Mouse (Mus musculus) left cerebral cortex, adult 8-10 months (tissue): Measurements from ENCODE around the gene Trappc6a. TPM values are rescaled to one million over a fixed set of nuclear protein-coding genes. Genes with fewer than 3 reads are reported as not detected.

ENCODE experiments used
- DNase-seq, 2 experiments: peaks; one replicate each; pipeline ENCODE4 v3.0.0; 2022; ENCODE audit warnings: low spot score in 2 of 2
- total RNA-seq, 4 experiments: library from RNA; stranded (reverse); gene quantifications; 2 replicates each; pipeline ENCODE4 v1.2.4; 2022

Gene Trappc6a
- total RNA-seq, 4 experiments from 2014 or later = 19.0 to 25.5 (median 23.5) TPM

DNA sequence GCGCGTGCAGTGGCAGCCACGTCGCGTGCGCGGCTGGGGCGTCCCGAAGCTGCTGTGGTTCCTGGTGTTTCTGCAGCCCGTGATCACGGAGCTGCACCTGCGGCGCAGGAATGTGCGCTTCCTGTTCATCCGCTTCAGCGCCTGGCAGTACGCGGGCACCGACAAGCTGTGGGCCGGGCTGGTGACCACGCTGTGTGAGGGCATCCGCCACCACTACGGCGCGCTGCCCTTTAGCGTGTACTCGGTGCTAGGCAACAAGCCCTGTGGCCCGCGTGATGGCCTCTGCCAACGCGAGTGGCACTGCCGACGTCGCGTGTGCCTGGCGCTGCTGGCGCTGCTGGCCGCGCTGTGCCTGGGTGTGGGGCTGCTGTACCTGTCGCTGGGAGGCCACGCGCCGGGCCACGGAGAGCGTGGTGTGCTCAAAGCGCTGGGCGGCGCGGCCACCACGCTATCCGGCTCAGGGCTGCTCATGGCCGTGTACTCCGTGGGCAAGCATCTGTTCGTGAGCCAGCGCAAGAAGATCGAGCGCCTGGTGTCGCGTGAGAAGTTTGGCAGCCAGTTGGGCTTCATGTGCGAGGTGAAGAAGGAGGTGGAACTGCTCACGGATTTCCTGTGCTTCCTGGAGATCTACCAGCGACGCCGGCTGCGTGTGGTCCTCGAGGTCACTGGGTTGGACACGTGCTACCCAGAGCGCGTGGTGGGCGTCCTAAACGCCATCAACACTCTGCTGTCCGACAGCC lies 15.0 kb downstream of the Trappc6a start:
- peak in 1 of 2 experiments; percentile 16 for DNase-seq

DNA sequence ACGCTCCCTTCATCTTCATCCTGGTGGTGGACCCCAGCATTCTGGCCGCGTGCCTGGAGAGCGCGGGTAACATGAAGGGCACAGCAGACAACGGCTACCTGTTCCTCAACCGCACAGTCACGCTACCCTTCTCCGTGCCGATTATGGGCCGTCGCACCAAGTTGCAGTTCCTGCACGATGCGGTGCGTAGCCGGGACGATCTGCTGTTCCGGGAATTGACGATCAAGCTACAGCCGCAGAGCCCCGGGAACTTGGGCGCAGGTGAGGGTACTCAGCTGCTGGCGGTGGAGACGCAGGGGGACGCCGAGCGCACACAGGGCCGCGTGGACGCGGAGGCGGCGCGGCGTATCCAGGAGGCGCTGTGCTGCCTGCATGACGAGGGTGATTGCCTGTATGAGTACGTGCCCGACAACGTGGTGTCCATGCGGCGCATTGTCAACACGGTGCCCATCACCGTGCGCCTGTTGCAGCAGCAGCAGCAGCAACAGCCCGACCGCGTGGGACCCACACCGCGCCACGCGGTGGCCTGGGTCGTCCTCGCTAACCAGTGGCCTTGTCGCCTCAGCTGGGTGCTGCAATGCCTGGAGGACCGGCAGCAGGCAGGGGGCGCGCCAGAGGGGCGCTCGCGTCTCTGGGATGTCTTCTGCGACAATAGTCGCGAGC lies 15.7 kb downstream of the Trappc6a start:
- DNase-seq = peak in 1 of 2 experiments; percentile 46

DNA sequence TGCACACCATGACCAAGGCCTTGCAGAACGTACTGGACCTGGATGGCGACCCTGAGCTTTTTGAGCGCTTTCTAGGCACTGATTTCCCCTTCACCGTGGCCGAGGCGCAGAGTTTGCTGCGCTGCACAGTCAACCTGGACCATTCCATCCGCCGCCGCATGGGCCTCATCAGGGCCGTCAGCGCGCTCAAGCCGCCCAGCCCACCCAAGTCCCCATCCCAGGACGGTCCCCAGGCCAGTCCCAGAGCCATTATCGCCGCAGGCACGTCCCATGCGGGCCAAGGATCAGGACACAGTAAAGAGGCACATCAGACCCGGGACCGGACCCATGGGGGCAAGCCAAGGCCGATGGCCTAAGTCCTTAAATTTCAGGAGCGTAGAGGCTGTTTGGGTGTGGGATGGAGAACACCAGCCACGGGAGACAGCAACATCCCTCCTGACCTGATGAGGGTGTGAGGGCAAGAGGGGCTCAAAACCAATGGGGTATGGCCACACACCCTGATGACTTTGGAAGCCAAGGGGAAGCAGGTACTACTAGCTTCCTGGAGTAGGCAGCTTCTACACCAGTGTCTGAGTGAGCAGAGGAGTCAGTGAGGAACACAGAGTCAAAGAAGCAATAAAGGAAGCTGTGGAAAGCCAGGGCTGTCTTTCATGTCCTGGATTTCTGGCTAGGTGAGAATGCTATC lies 16.4 kb downstream of the Trappc6a start:
- no peak for DNase-seq

DNA sequence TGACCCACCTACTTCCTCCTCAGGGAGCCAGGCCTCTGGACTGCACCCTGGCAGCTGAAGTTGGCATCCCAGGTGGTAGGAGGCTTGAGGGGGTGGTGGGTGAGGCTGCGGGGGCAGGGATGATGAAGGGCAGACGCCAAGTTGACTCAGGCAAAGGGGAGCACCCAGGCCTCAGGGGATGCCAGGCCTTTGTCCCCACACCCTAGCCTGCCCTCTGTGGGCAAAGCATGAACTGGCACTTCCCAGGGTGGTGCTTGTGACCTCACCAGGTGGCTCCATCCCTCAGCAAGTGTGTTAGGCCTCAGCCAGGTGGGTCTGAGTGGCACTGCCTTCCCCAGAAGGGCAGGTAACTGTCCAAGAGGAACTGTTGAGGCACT lies 16.9 kb downstream of the Trappc6a start:
- no peak for DNase-seq

DNA sequence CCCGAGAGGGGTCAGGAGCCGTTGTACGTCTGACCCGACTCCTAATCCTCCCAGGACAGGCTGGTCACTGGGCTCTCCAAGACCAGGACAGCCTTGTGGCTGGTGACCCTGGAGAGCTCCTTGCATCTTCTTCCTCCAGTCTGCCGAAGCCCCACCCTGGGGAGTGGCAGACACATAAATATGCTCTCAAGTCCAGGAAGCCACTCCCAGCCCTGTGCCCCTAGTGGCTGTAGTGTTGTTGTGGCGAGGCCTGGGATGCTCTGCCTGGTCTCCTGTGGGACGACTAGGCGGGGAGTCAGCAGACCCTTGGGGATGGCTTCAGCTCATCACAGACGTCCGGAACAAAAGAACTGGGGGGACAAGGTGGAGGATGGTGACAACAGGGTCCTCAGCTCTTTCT lies 22.9 kb downstream of the Trappc6a start:
- DNase-seq = no peak

DNA sequence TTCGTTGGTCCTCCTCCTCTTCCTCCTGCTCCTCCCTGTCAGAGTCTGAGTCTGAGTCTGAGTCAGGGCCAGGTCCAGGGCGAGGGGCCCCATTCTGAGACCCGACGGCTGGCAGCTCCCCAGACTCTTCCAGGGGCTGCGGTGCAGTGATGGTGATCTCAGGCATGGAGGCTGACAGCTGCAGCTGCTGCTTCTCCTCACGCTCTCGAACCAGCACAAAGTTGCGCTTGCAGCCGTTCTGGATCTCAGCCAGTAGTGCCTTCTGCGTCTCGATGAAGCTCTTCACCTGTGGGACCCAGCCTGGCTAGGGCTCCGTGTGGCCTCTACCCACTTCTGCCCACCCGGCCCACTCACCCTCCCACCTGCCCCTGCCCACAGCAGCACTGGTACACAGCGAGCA lies 24.0 kb downstream of the Trappc6a start:
- no peak for DNase-seq

DNA sequence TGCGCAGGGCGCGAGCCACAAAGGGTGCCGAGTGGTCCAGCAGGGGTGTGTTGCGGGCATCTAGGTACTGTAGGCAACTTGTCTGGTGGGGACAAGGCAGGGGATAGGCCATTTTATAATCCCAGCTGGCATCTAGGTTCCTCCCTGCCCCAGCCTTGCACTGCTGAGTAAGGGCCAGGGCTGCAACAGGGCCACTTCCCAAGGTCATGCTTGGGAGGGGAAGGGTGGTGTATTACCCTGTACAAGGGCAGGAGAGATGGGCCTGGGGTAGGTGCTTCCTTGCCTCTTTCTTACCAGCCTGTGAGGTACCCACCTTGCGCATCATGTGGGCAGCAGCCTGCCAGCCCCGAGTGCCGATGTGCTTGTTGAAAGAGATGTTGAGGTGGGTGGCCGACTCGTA lies 26.5 kb downstream of the Trappc6a start:
- no peak for DNase-seq

DNA sequence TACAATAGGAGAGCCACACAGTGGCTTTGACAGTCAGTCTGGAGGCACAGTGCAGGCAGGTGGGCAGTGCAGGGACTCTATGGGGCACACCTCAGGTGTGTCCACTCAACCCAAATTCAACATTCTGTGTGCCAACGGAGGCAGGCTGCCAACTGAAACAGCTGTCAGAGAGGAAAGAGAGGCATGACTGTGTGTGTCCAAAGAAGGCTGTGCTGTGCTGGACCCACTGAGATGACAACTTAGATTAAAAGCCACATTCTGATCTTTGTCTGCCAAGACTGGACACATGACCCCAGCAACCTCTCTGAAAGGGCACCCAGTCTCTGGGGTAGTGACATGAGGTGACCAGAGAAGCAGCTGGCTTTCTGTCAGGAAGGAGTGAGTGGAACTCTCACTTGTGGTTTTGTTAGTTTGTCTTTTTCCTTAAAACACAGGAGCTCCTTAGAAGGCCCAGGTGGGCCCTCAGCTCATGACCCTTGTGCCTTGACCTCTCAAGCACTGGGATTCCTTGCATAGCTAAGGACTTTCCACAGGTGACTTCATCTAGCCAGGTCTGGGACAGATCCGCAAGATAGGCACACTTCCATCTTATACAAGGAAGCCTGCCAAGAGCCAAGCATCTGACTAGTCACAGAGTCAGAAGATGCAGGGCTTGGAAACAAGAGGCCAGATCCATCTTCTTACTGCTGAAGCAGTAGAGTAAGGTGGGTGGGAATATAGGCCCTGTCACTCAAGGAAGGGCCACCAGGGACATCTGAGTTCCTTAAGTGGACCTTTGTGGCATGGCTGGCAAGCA lies 32.8 kb downstream of the Trappc6a start:
- DNase-seq = no peak

DNA sequence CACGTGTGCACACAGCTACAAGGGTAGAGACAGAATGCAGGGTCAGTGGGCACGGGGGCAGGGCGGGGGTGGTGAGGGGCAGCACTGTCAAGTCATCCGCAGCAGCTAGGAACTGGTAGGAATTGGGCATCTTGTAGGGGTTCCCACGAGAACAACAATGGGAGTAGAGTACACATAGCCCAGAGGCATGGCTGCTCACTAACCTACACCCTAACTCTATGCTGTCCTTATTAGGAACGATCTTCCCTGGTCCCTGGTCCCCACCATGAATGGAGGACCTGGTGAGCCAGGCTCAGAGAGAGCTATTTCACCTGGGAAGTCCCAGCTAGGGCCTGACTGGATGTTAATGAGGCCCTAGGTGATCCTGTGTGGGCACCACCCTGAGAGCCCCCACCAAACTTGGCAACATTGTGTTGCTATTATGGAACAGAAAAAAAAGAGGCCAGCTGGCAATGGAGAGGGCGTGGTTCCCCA lies 33.5 kb downstream of the Trappc6a start:
- no peak for DNase-seq

DNA sequence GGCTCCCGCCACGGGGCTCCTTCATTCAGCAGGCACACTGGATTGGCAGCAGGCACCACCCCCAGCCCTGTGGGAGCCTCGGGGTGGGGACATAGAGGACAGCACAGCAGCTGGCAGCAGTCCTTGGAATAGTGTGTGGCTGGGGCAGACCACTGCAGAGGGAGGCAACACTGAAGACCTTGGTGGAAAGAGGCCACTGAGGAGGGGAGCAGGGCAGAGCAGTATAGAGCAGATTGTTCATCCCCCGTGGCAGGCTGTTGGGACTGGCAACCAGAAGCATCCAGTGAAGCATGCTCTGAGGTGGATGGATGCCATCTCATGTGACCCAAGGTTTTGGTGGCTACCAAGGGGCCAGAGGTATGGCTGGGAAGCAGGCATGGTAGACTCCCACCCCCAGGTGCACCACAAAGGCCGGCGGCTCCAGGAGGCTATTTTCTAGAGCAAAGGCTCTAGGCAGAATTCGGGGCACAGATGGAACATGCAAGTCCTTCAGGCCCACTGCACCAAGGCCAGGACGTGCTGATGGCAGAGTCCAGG lies 34.0 kb downstream of the Trappc6a start:
- DNase-seq = no peak

DNA sequence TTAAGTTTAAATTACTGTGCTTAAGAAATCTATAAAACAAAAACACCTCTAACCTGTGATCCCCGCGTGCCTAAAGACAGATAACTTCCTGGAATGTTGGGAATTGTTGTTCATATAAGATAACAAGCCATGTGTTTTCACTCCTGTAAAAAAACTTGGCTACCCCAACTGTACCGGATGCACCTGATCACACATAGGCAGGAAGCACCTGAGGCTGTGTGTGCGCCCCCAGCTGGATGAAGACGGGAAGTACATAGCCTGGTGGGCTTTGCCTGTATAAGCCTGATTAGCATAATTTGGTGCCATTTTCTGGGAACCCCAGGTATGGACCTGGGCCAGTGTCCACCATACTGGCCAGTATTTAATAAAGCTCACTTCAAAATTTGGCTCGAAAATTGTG lies 35.4 kb downstream of the Trappc6a start:
- DNase-seq = no peak

DNA sequence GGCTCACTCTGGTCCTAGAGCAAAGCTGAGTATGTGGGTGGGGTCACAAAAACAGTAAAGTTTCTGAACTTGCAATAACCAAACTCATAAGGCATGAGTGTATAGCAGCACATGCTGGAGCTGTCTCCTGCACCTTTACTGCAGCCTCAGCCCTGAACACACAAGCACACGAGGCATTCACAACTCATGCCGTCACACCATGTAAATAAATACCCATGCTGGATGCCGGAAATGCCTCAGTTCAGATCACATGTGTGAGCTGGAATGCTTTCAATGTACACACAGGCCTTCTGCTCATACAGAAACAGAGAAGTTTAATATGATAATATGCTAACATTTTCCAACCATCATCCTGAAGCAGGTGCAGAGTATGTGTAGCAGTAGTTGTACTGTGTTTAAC lies 37.8 kb downstream of the Trappc6a start:
- DNase-seq = no peak

DNA sequence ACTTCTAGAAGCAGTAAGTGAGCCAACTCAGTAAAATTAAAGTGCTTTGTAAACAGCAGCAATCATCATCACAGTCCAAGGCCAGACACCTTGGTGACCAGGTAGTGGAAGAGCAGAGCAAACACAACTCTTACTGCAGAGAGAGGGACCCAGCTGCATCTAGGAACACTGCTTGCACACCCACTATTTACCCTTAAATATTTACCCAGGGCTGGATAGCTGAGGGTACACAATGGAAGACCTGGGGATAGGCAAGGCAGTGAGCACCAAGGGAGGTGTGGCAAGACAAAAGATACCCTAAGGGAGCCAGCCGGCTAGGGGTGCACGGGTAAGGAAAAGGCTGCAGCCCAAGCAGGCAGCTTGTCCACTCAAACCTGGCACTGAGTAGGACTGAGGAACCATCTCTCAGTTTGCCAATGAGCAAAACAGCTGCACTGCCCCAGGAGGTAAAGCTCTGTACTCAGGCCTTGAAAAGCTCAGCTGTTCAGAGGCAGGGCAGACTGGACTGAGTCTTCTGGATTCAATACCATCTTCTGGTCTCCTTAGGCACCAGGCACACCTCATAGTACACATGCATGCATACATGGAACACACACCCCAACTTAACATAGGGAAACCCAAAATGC lies 39.3 kb downstream of the Trappc6a start:
- no peak for DNase-seq

DNA sequence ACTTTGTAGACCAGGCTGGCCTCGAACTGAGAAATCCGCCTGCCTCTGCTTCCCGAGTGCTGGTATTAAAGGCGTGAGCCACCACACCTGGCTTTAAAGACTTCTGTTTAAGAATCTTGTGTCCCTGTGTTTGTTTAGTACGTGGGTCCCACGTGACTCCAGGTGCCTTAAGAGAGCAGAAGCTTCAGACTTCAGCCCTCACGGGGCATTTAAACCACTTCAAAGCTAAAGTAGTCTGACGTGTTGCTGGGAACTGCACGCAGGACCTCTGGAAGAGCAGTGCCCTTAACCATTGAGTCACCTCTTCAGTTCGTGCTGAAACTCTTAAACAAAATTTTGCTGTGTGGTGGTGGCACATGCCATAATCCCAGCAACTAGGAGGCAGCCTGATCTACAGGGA lies 41.2 kb downstream of the Trappc6a start:
- DNase-seq = no peak

DNA sequence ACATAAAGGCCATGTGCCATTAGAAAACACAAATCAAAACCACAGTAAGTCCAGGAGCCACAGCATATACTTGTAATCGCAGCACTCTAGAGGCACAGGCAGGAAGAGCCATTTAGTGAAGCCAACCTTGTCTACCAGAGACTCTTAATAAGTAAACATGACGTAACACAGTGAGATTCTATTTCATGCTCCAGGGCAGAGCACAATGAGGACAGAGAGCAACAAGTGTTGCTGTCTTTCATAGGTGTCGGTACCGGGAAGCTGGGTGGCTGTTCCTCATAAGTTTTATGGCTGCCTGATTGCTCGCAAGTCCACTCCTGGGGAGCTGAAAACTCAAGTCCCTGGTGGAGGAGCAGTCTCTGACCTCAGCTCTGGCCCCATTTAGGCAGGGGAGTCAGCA lies 43.4 kb downstream of the Trappc6a start:
- DNase-seq = no peak

DNA sequence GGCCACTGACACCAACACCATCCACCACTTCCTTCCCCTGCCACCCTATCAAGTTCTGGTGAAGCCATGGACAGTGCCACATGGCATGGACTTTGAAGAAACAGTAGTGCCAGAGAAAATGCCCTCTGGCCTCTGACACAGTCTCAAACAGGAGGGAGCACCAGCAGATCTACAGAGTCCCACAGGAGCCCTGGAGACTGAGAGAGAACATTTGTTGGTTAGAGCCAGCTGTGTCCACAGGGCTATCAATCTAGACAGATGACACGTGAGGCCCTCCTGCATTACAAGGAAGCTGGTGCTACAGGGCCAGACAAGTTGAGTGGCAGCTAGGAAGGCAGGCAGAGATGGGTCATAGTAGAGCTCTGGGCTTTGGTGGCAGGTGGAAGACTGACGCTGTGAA lies 44.2 kb downstream of the Trappc6a start:
- no peak for DNase-seq

DNA sequence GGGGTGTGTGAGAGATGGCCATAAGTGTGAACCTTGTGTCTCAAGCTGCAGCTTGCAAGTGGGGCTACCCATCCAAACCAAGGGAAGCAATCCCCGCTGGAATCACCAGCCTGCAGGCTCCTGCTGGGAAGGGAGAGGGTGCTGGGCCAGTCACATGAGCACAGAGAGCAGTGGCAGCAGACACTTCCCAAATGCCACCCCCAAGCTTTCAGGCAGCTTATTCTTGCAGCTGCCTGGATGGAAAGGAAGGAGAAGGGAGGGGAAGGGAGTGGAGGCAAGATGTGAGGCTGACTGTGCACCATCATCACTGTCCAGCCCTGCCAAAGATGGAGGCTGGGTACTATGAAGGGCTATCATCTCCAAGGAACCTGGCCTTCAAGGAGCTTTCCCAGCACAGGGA lies 46.0 kb downstream of the Trappc6a start:
- DNase-seq = peak; percentile 45 to 72

DNA sequence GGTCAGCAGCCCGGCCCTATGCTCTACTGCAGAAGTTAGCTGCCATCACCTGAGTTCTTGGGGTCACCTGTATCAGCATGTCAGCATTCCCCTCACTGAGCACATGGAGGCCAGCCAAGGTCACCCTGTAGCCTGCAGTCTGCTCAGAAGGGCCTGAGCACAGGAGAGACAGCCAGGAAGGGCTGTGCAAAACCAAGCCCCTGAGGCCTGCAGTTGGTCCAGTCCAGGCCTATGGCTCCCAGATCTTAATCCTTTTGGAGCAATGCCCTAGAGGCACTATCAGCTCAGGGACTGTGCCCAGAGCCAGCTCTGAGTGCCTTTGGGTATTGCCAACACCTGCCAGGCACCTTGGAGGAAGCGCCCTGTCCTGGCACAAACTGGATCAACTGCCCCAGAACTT lies 48.9 kb downstream of the Trappc6a start:
- no peak for DNase-seq

DNA sequence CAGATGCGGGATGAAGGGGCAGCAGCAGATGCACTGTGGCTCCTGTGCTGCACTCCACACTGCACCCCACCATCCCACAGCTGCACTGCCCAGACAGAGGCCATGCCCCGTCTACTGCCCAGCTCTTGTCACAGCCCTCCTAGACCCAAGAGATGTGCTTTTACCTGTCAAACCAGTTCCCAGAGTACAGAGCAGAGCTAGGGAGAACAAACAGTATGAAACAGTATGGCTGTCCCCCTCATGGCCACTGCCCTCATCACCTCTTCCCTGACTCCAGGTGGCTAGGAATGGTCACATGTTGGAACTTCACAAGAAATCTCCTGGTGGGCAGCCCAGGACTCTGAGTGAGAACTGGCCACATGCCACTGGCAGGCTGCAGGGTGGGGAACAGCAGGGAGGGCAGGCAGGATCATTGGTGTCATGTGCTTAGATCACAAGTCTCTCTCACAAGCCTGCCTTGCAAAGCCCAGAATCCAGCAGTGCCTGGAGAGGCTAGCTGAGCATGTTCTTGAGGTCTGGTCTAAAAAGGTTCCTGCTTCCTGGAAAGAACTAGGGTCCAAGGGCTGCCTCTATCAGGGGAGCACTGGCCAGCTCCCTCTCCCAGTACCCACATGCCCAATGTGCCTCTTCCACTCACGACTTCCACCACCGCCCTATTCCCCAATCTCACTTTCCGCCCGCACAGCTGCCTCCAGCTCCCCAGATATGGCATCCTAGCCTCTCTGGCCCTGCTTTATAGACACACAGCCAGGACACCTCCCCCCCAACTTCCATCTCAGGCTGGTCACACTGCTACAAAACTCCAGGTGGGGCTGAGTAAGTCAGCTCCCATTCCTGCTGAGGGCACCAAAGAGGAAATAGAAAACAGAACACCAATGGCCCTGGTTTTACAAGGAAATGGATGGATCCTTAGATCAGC lies 50.0 kb downstream of the Trappc6a start:
- DNase-seq = peak in 1 of 2 experiments; percentile 43

DNA sequence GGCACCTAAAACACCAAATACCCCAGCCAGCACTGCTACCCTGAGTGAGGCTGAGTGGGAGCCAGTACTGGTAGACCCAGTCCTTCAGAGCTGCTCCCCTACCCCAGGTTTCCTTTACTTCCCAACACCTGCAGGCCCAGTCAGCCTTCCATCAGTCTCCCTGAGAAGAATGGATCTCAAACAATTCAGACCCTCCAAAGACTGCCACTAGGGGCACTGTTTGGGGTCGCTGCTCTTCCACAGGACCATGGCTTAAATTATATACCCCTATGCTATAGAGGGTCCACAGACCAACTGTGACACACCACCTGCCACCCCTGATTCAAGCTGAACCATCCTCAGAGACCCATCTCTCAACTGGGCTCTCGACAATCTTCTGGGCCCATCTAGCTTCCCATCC lies 50.8 kb downstream of the Trappc6a start:
- DNase-seq = no peak
